Mouse (Mus musculus) bone marrow, adult 2 months (tissue): ENCODE results near the gene Pspn.

ENCODE experiments used
- CTCF ChIP-seq: fragments of 200-500 bp; IDR thresholded peaks from 2 replicates; pipeline ENCODE4 v1.5.1; 2011; ENCODE audit warnings: low read length, control low read depth; ENCODE audit not compliant: control insufficient read depth, insufficient read depth
- POLR2A ChIP-seq: fragments of 200-500 bp; IDR thresholded peaks from 2 replicates; pipeline ENCODE4 v1.6.1; 2011; ENCODE audit warnings: low read depth, mild to moderate bottlenecking, control low read depth, low read length, borderline replicate concordance; ENCODE audit not compliant: control insufficient read depth

GRCm38 (mm10) chr17:56985656-56986055 is 14.2 kb downstream of the Pspn start:
- no peak for TF ChIP-seq POLR2A
- no peak for TF ChIP-seq CTCF
